Mouse (Mus musculus) left cerebral cortex, postnatal 14 days (tissue): ENCODE data around the gene Ppp4r1. TPM values are rescaled to one million over a fixed set of nuclear protein-coding genes. Genes with fewer than 3 reads are reported as not detected.

Source experiments
- DNase-seq, 2 experiments: peaks; one replicate each; pipeline ENCODE4 v3.0.0; 2021 to 2022; ENCODE audit warnings: low spot score in 2 of 2, mixed read lengths in 1 of 2
- intact Hi-C: fragments of 180-260 bp; cut with DNase I; formaldehyde crosslinking; loops from one replicate; pipeline ENCODE4 v1.15.1; 2025
- total RNA-seq, 2 experiments: library from RNA; stranded (reverse); gene quantifications; 2 replicates each; pipeline ENCODE4 v1.2.3; 2021

Ppp4r1 gene
- total RNA-seq, 2 experiments from 2014 or later: 45.8 to 58.0 TPM

- no peak for DNase-seq
- intact Hi-C loops: loop anchor here (5.0 kb wide), 1 partner anchor 69 kb away; no protein-coding TSS in a partner anchor
These were observed 11.1 kb upstream of the Ppp4r1 start for GRCm38 (mm10) chr17:65770982-65771915.

DNA sequence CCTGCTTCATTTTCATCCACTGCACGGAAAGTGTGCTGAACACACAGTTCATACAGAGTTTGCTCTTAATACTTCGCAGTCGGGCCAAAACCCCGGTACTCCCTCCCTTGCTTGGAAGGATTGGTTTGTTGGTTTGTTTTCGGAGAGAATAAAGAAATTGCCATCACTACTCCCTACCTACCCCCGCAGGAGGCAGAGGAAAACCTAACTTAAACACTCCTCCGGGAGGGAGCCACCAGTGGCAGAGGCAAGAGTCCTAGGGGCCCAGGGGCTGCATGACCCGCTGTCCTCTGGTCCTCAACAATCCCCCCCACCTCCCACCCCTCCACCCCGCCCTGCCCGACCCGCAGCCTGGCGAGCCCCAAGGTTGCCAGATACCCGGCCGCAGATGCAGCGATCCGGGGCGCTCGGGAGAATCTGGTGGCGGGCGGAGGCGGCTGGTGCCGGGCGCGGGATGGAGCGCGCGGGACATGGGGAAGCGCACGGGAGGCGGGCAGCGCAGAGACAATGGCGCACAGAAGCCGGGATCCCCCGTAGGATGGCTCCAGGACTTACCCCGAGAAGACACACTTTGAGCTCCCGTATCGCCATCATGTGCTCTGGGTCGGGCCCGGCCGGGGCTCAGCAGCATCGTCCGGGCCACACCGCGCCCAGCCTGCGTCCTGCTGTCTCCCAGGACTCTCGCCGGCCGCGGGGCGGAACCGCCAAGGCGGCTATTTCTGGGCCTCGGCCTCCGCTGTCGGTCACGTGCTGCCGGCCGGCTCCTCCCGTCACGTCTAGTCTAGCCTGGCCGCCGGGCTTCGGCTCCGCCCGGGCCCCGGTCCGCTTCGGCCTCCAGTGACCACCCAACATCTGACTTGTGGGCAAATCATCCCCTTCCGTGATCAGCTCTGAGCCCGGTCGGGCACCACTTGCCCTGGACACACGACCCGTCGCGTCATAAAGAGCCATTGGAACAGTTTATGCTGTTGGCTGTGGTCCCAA is 10.1 kb upstream of the Ppp4r1 start, which contains the start of gene Rab31:
Gene Rab31 (minus strand): TSS at position 802 of the 984 bp plus-strand sequence.
- peak; percentile 76 to 78 for DNase-seq
- intact Hi-C loops: loop anchor here (5.0 kb wide), 1 partner anchor 70 kb away; no protein-coding TSS in a partner anchor

GRCm38 (mm10) chr17:65773617-65774016 is 8.8 kb upstream of the Ppp4r1 start:
- intact Hi-C loops: loop anchor here (5.0 kb wide), 1 partner anchor 71 kb away; no protein-coding TSS in a partner anchor
- no peak for DNase-seq

- intact Hi-C loops: loop anchor here (5.0 kb wide), 1 partner anchor 72 kb away; no protein-coding TSS in a partner anchor
- no peak for DNase-seq
These were observed 7.9 kb upstream of the Ppp4r1 start for GRCm38 (mm10) chr17:65774439-65774838.

GRCm38 (mm10) chr17:65776228-65776627 is 6.1 kb upstream of the Ppp4r1 start:
- DNase-seq: no peak
- intact Hi-C loops: no loop called here

DNA sequence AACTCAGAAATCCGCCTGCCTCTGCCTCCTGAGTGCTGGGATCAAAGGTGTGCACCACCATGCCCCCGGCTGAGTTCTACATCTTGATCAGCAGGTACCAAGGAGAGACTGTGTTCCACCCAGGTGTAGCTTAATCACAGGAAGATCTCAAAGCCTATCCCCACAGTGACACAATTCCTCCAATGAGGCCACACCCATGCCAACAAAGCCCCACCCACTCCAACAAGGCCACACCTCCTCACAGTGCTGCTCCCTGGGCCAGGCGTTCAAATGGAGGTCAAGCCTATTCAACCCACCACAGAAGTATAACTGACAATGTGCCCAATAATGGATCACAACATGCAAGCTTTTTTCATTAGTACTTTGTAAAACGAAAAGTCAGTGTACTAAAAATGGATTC is 4.9 kb upstream of the Ppp4r1 start:
- DNase-seq: no peak
- intact Hi-C loops: no loop called here

DNA sequence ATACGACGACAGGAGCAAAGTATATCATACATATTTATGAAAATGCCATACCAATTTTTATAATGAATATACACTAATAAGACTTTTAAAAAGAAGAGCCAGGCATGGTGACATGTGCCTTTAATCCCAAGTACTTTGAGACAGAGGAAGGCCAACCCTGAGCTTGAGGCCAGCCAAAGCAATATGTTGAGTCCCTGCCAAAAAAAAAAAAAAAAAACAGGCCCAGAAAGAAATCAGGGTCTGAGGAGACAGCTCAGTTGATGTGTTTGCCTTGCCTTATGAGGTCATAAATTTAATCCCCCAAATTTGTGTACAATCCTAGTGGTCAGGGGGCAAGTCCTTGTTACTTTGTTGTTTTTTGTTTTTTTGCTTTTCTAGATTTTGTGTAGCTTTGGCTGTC is 1.4 kb upstream of the Ppp4r1 start:
- no peak for DNase-seq
- intact Hi-C loops: loop anchor here (5.0 kb wide), 1 partner anchor 169 kb away; the partner anchor contains the start of gene Vapa

GRCm38 (mm10) chr17:65783182-65784161 is 1.1 kb downstream of the Ppp4r1 start:
- DNase-seq: peak; percentile 64 to 79
- intact Hi-C loops: loop anchor here (5.0 kb wide), 1 partner anchor 171 kb away; the partner anchor contains the start of gene Vapa

DNA sequence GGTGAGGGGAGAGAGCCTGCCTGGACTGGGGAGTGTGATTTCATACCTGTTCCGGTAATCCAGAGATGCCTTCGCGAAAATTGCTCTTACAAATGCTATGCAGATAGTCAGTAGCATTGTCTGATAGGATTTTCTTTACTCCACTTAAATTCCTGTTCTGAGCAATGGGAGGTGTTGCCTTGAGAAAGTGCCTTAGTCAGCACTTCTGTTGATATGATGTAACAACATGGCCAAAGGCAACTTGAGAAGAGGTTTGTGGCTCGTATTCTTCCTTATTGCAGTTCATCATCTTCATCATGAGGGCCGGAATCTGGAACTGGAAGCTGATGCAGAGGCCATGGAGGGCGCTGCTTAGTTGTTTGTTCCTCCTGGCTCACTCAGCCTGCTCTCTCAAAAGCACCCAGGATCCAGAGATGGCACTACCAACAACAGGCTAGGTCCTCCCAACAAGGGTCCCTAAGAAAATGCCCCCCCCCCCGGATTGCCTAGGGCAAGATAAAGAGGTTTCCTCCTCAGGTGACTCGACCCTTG is 2.3 kb downstream of the Ppp4r1 start:
- intact Hi-C loops: loop anchor here (5.0 kb wide), 1 partner anchor 172 kb away; the partner anchor contains the start of gene Vapa

GRCm38 (mm10) chr17:65785707-65786106 is 3.3 kb downstream of the Ppp4r1 start:
- intact Hi-C loops: no loop called here
- no peak for DNase-seq

More for the DNA sequence above, 2.3 kb downstream of the Ppp4r1 start:
- DNase-seq: no peak

- no peak for DNase-seq
- intact Hi-C loops: no loop called here
These were observed 3.9 kb downstream of the Ppp4r1 start for GRCm38 (mm10) chr17:65786225-65786624.

DNA sequence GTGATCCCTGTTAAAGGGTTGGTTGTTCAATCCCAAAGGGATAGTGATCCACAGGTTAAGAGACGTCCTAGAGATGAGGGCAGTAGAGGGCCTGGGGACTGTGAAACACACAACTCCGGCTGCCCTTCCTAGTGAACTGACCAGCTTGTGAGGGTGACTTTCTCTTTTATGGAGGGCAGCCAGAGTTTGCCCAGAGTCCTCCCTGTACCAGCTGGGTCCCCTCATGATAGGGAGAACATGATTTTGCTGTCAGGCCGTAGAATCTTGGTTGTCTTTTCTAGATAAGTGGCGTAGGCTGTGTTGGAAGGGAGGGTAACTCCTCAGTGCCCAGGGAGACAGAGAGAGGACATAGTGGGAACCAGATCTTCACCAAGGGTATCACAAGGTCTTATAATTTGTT is 4.9 kb downstream of the Ppp4r1 start:
- intact Hi-C loops: no loop called here
- DNase-seq: no peak

DNA sequence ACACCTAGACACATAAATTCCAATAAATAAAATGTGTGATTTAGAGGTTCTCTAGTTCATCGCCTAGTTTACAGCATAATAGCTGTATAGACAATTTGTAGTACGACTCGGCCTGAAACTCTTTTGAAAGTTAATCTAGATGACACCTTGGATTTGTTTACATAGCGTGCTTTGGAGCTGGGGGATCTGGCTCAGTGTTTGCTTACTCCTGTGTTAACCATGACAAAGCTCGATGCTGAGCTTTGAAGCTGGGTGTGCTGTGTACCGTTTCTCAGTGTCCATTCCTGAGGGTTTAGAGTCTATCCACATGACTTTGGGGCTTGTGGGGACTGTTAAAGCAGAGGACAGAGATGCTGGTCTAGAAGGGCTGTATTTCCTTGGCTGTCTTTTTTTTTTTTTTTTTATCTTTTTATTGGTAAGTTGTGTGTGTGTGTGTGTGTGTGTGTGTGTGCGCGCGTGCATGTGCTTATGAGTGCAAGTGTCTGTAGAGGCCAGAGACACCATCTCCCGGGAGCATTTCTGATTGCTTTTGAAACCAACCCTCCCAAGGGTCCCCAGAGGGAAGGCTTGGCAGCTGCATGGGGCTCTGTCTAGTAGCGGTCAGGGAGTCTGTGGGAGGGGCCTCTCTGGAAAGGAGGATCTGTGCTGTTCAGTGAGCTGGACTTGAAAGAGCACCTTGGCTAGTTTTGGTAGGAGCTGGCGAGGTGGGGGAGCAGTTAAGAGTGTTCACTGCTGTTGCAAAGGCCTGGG is 6.3 kb downstream of the Ppp4r1 start:
- intact Hi-C loops: no loop called here
- no peak for DNase-seq

DNA sequence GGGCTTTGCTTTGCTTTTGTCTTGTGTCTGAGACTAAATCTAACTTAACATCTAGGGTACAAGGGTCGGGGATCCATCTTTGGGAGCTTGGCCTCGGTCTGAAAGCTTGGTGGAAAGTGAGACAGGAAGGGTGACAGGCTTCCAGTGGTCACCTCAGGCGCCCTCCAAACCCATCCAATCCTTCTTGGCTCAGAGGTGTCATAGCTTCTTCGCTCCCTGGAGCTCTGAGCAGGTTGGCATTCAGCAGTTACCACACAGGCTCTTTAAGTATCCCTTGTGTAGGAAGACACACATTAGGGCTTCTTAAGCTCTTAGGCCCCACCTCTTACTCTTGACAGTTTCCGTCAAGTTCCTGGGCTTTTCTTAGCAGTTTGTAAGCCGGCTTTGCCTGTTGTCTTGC is 7.2 kb downstream of the Ppp4r1 start:
- intact Hi-C loops: no loop called here
- no peak for DNase-seq

- intact Hi-C loops: no loop called here
- no peak for DNase-seq
These were observed 8.8 kb downstream of the Ppp4r1 start for GRCm38 (mm10) chr17:65791161-65791560.

GRCm38 (mm10) chr17:65793307-65793930 is 11.0 kb downstream of the Ppp4r1 start:
- DNase-seq: no peak
- intact Hi-C loops: no loop called here
